Mouse (Mus musculus) heart, postnatal 10 days (tissue): ENCODE measurements around the gene Tapt1. TPM values are rescaled to one million over a fixed set of nuclear protein-coding genes. Genes with fewer than 3 reads are reported as not detected.
A peak's percentile ranks its signal among the peaks of the same experiment; 100 is the strongest.

Experiments
- DNase-seq, 2 experiments: peaks; one replicate each; pipeline ENCODE4 v3.0.0; 2021
- intact Hi-C: fragments of 180-260 bp; cut with DNase I; formaldehyde crosslinking; loops from one replicate; pipeline ENCODE4 v1.15.1; 2025
- total RNA-seq, 2 experiments: library from RNA; stranded (reverse); gene quantifications; 2 replicates each; pipeline ENCODE4 v1.2.3; 2021

Tapt1 gene
- total RNA-seq, result 10 to 100 TPM; 26.7 to 27.5 TPM

- DNase-seq, result peak; percentile 90 to 91
- intact Hi-C loops, result loop anchor here (10.0 kb wide), 2 partner anchors 552 to 1448 kb away; no protein-coding TSS in a partner anchor
Observed at GRCm38 (mm10) chr5:44226521-44227461, at the start of gene Tapt1. Gene Tapt1, minus strand, starts transcription at chr5:44226626.

DNA sequence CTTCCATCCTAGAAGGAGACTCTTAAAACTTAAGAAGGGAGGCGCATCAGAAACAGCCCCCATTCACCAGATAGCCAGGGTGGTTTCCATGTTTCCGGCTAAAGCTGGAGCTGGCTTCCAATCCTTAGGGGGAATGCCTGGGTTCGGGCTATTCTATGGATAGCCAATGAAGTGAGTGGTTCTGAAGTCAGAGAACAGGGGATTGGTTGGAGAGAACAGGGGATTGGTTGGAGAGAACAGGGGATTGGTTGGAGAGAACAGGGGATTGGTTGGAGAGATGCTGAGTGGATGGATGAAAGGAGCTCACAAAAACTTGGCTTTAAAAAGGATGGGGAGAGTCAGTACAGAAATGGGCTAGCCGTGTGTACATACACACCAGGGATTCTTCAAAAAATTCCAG is 45.1 kb upstream of the Tapt1 start:
- DNase-seq, result no peak
- intact Hi-C loops, result no loop called here

DNA sequence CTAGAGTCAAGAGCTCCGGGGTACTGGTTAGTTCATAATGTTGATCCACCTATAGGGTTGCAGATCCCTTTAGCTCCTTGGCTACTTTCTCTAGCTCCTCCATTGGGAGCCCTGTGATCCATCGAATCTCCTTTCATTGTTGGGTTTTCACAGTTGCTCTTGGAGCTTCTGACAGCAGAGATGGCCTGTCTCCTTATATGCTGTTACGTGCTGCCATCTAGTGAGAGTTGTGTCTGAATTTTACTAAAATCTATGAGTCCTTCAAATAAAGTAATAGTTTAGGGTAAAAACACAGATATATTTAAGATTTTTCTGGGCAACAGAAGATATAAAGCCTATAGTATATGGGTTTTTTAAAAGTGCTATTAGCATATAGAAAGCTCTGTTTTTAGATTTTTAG is 42.1 kb upstream of the Tapt1 start:
- intact Hi-C loops, result loop anchor here (2.0 to 5.0 kb wide), 4 partner anchors 46 to 426 kb away; no protein-coding TSS in a partner anchor
- DNase-seq, result peak; percentile 33 to 55

- intact Hi-C loops, result no loop called here
- DNase-seq, result no peak
Observed at GRCm38 (mm10) chr5:44261691-44262090, 35.3 kb upstream of the Tapt1 start.

- DNase-seq, result no peak
- intact Hi-C loops, result no loop called here
Observed at GRCm38 (mm10) chr5:44261172-44261571, 34.7 kb upstream of the Tapt1 start.

DNA sequence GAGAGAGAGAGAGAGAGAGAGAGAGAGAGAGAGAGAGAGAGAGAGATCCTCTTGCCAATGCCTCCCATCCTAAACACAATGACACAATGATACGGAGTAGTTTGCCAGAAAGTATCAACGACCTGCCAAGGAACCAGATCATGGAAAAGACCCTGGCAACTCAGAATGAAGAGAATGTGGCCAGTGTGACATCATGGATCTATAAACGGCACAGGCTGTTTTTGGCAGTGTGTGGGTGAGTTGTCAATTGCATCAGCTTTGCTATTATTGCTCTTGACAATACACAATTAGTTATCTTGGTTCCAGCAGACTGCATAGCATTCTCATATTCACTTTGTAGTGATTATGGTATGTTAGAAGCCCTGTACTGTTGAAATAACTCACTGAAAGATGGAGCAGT is 33.3 kb upstream of the Tapt1 start:
- intact Hi-C loops, result loop anchor here (5.0 kb wide), 1 partner anchor 92 kb away; no protein-coding TSS in a partner anchor
- no peak for DNase-seq

DNA sequence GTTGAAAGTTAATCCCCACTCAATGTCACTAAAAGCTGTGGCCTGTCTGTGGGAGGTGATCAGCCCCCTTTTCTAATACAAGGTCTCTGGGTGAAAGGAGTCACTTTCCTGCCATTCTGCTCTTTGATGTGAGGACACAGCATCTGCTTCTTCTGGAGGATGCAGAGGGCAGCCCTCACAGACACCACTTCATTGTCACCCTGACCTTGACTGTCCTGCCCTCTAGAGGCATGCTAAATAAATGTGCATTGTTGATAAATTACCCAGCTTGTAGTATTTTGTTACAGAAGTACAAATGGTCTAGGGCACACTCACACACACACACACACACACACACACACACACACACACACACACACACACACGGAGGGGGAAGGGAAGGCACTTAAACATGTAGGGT is 31.7 kb upstream of the Tapt1 start:
- DNase-seq, result peak in 1 of 2 experiments; percentile 7
- intact Hi-C loops, result loop anchor here (5.0 kb wide), 1 partner anchor 91 kb away; no protein-coding TSS in a partner anchor

DNA sequence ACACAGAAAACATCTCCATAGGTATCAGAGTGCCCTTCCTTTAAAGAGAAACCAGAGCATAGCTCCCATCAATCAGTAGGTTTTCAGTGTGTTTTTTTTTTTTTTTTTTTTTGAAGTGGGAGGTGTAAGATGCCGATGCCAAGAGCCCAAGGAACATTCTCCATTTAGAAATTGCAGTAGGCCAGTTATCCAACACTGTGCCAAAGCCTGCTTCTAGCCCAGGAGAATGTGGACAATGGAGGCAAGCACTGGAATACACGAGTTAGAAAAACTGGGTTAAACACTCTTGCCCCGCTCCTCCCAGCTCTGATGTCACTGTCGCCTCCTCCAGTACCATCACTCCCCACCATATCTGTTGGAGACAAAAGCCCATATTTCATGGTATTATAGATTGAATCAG is 31.0 kb upstream of the Tapt1 start:
- intact Hi-C loops, result loop anchor here (5.0 kb wide), 1 partner anchor 90 kb away; no protein-coding TSS in a partner anchor
- DNase-seq, result no peak

DNA sequence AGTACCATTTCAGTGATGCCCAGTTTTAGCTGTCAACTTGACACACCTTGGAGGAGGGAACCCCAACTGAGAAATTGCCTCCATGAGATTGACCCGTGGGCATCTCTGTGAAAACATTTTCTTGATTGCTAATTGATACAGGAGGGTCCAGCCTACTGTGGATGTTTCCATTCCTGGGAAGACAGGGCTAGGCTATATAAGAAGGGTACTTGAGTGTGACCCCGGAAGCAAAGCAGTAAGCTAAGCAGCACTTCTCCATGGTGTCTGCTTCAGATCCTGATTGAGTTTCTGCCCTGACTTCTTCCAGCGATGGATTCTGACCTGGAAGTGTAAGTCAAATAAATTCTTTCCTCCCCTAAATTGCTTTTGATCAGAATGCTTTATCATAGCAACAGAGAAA is 30.1 kb upstream of the Tapt1 start:
- DNase-seq, result no peak
- intact Hi-C loops, result loop anchor here (5.0 kb wide), 1 partner anchor 89 kb away; no protein-coding TSS in a partner anchor

- intact Hi-C loops, result loop anchor here (5.0 kb wide), 1 partner anchor 89 kb away; no protein-coding TSS in a partner anchor
- DNase-seq, result no peak
Observed at GRCm38 (mm10) chr5:44255756-44256398, 29.5 kb upstream of the Tapt1 start.

DNA sequence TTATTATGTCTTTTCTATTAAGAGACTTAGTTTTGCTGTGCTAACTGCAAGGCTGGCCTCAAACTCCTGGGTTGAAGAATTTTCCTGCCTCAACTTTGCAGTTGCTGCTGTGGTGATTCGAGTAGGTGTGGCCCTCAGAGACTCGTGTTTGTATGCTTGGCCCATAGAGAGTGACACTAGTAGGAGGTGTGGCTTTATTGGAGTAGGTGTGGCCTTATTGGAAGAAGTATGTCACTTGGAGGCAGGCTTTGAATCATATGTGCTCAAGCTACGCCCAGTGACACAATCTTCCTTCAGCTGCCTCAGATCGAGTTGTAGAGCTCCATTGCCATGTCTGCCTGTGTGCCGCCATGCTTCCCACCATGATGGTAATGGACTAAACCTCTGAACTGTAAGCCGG is 27.0 kb upstream of the Tapt1 start:
- intact Hi-C loops, result no loop called here

DNA sequence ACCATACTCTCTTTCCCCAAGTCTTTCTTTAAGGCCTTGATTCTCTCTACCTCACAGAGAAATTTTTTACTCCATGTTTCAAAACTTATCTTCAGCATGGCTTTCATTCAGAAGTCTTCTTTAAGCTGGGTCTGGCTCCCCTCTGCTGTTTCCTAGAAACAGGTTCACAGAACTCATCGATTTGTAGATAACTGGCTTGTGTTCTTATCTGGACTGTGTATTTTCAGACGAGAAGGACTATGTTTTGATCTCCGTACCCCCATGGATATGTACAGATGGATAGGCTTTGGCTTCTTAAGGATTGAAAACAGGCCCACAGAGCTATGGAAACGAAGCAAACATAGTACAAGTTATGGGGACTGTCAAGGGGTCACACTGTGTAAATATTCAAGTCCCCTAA is 26.0 kb upstream of the Tapt1 start:
- intact Hi-C loops, result no loop called here
- no peak for DNase-seq

More for the DNA sequence above, 27.0 kb upstream of the Tapt1 start:
- DNase-seq, result no peak

DNA sequence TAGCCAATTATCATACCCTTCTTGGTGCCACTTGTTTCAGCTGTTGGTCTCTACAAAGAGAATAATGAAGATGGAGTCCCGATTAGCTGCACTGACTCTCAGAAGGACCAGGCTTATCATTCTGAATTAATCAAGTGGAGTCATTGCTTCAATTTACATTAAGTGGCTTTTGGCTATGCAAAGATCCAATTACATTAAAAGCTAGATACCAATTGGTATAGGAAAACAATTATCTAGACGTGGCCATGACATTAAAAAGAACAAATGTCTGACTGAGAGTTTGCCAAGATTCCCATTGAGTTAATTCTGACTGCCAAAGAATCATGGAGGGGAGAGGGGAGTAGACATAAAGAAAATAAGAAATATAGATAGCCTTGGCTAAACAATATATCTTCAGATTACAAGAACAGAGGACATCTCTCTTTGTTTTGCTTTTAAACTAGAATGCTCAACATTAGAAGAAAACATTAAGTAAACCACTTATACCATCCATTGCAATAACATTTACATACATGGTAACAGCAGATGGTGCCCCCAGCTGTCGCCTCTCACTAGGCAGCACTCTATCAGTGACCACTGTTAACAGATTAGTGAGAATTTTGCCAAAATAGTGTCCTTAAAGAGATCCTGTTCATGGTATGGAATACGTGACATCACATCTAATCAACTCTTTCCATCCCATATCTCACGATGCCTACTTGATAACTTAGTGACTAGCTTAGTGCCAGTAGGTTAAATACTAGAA is 24.0 kb upstream of the Tapt1 start:
- intact Hi-C loops, result no loop called here
- DNase-seq, result no peak

- intact Hi-C loops, result no loop called here
- DNase-seq, result no peak
Observed at GRCm38 (mm10) chr5:44249363-44249762, 22.9 kb upstream of the Tapt1 start.

DNA sequence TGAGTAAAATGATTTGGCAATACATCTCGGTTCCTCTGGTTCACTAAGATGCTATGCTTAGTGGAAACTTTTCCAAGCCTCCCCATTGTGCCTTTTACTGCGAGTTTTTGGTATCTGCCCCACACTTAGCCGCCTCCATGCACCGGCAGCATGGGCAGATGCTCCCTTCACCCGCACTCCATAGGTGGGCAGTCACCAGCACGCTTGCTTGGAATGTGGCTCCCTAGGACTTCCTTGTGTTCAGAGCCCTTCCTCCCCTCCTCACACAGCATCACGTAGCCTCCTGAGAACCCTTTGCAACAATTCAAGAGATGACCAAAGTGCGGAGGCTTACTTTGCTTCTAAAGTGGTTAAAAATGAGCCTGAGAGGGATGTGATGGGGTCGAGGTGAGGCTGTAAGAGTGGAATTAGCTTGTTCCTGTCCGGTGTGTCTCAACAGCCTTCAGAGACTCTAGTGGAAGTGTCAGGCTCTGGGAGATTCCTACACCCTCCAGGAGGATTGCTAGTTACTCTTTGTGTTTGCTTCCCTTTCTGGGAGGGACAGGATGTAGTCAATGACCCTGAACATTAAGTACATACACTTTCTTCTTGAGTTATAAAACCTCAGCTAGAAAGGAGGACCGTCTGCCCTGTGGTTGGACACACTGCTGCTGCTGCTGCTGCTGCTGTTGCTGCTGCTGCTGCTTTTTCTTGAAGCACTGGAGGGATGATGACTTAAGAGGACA is 20.2 kb upstream of the Tapt1 start:
- intact Hi-C loops, result no loop called here
- DNase-seq, result no peak

DNA sequence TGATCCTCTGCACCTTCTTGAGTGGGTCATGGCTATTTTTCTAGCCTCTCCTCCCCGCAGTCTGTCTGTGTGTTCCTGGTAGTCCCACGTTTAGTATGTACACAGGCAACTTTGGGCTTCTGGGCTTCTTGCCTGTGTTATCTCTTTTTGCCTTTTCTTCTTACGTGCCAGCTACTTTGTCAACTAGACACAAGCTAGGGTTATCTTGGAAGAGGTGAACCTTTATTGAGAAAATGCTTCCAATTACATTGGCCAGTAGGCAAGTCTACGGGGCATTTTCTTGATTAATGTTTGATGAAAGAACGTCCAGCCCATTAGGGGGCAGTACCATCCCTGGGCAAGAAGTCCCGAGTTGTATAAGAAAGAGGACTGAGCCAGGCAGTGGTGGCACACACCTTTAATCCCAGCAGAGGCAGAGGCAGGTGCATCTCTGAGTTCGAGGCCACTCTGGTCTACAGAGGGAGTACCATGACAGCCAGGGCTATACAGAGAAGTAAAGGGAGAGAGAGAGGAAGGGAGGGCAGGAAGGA is 18.5 kb upstream of the Tapt1 start:
- DNase-seq, result no peak
- intact Hi-C loops, result no loop called here

- intact Hi-C loops, result no loop called here
- DNase-seq, result no peak
Observed at GRCm38 (mm10) chr5:44242828-44243227, 16.4 kb upstream of the Tapt1 start.

DNA sequence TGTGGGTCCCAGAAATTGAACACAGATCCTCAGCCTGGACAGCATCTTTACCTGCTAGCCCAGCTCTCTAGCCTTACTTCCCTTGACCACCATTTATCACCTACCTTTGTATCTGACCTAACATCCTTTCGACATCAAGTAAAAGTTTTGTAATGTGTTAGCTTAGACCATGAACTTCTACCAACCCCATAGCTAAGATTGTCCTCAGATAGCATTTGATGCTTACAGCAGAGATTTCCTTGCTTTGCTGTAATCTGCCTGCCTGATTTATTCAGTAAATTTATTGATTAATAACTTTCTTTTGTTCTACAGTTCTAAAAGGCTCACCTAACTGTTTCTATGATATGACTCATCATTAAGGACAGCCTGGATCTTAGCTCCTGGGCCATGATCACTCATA is 15.3 kb upstream of the Tapt1 start:
- intact Hi-C loops, result no loop called here
- no peak for DNase-seq

DNA sequence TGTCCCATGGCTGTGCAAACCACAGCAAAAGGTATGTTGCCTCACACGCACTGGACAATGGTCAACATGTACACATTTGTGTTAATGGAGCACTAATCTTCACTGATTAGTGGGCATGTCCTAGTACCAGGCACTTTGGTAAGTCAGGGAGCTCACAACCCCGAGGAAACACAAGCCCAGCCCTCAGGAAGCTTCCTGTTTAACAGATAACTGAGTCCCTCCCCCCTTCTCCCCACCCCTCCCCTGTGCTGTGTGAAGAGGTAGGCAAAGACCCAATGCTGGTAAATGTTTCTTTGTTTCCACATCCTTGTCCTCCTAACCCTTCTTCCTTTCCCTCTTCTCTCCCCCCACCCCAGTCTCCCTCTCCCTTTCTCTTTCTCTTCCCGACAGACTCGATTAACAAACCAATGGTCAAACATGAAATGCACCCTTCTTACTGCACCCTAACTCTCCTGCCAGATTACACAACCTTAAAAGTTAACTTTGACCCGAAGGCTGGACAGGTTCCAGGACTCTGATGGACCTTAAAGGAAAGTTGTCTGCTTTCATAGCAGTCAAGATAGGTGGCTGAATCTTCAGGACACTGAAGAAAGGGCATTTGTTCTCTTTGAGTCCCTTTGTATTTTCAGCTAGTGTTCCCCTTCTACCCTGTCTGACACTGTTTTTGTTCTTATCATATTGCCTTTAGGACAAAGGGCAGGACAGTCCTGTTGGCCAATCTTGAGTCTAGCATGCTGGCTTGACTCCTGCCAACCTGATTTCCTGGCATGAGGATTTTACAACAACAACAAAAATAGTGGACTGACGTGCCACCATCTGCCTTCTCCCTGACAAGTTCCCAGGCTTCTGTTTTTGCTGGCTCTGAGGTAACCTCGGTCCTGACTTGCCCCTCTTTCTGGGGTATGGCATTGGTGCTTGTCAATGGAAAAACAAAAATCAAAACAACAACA is 13.0 kb upstream of the Tapt1 start:
- peak; percentile 25 to 41 for DNase-seq
- intact Hi-C loops, result no loop called here
